Mouse (Mus musculus) cerebral cortex, adult 2 months (tissue): ENCODE measurements around the gene Gm8906.

Experiments
- WGBS: fragments of 180-500 bp; shearing (Covaris S2); methylation state at CpG from one replicate; pipeline ENCODE4 v1.1.7; 2018; 5-methylcytosine and 5-hydroxymethylcytosine counted together

The Gm8906 gene

GRCm38 (mm10) chr5:11502385-11502784 is at the start of gene Gm8906:
Gene Gm8906, plus strand, starts transcription at chr5:11502685.
- whole genome bisulfite sequencing = 44% methylated on average over 2 of the region's 3 CpGs
